Mouse (Mus musculus): ENCODE results near the gene Pms2. TPM values are rescaled to one million over a fixed set of nuclear protein-coding genes. Genes with fewer than 3 reads are reported as not detected.

Gene Pms2
- total RNA-seq, 4 experiments from 2014 or later = 8.4 to 19.3 (median 12.6) TPM

GRCm38 (mm10) chr5:143933414-143933813 lies 23.6 kb downstream of the Pms2 start:
- no peak for DNase-seq

- DNase-seq = no peak
Observed at GRCm38 (mm10) chr5:143933875-143934274, 24.1 kb downstream of the Pms2 start.

- no peak for DNase-seq
Observed at GRCm38 (mm10) chr5:143936156-143936555, 26.4 kb downstream of the Pms2 start.

GRCm38 (mm10) chr5:143941588-143941987 lies 31.8 kb downstream of the Pms2 start:
- DNase-seq = no peak

- DNase-seq = no peak
Observed at GRCm38 (mm10) chr5:143943231-143944125, 33.7 kb downstream of the Pms2 start.

GRCm38 (mm10) chr5:143948361-143948760 lies 38.6 kb downstream of the Pms2 start:
- no peak for DNase-seq

- no peak for DNase-seq
Observed at GRCm38 (mm10) chr5:143950016-143950415, 40.3 kb downstream of the Pms2 start.

- no peak for DNase-seq
Observed at GRCm38 (mm10) chr5:143957101-143957500, 47.3 kb downstream of the Pms2 start.

- no peak for DNase-seq
Observed at GRCm38 (mm10) chr5:143959551-143959950, 49.8 kb downstream of the Pms2 start.

GRCm38 (mm10) chr5:143961176-143961575 lies 51.4 kb downstream of the Pms2 start:
- DNase-seq = no peak

- peak; percentile 81 for DNase-seq
Observed at GRCm38 (mm10) chr5:143965586-143966345, 56.0 kb downstream of the Pms2 start.

GRCm38 (mm10) chr5:143966671-143967070 lies 56.9 kb downstream of the Pms2 start:
- no peak for DNase-seq

- no peak for DNase-seq
Observed at GRCm38 (mm10) chr5:143972628-143973027, 62.9 kb downstream of the Pms2 start.

- DNase-seq = peak; percentile 47
Observed at GRCm38 (mm10) chr5:143974931-143975630, 65.3 kb downstream of the Pms2 start.

- DNase-seq = no peak
Observed at GRCm38 (mm10) chr5:143975631-143975933, 65.8 kb downstream of the Pms2 start.

- DNase-seq = no peak
Observed at GRCm38 (mm10) chr5:143976232-143976631, 66.5 kb downstream of the Pms2 start.

- DNase-seq = no peak
Observed at GRCm38 (mm10) chr5:143976726-143977431, 67.1 kb downstream of the Pms2 start.

GRCm38 (mm10) chr5:143980858-143981257 lies 71.1 kb downstream of the Pms2 start:
- no peak for DNase-seq

GRCm38 (mm10) chr5:143982361-143982760 lies 72.6 kb downstream of the Pms2 start:
- no peak for DNase-seq

All from adrenal gland, adult 8-10 months (tissue).